In genomic region chr15:99024668-99025314, GRCm38 (mm10) we compare ENCODE assay signal across 8 mouse cellular contexts. TPM values are rescaled to one million over a fixed set of nuclear protein-coding genes. Genes with fewer than 3 reads are reported as not detected.
DNase-seq lines count a peak whose midpoint lies in the region; ATAC-seq and TF ChIP-seq lines count a peak whose summit lies in the region.
"Had no signal": no experiment of that assay in that cellular context is flagged by ENCODE, and none has a peak within 500 bp of the region (broad histone marks: within the 10 kb centered on the region; RNA-seq: fewer than 3 reads in every experiment).

No protein-coding gene starts in this region.

- ATAC-seq in embryonic facial prominence, embryonic 14.5 days (ENCODE audit: low read depth) = no peak

- no peak overlapping the region for H3K9ac ChIP-seq in embryonic facial prominence, embryonic 14.5 days (ENCODE audit: low read depth, low read length)
- H3K9ac ChIP-seq: hindbrain, embryonic 15.5 days had no signal

- peak; percentile 59 for DNase-seq in right cerebral cortex, adult 18-20 months
- DNase-seq in right cerebral cortex, postnatal 25 days = no peak
- DNase-seq in adrenal gland, postnatal 4 days (ENCODE audit: low spot score in 2 of 2) = peak; percentile 50 to 67
- DNase-seq in embryonic facial prominence, embryonic 14.5 days (ENCODE audit: low spot score) = peak; percentile 88
- DNase-seq in kidney, postnatal 25 days = peak; percentile 84 to 94
- DNase-seq in lung, adult 2 months = peak; percentile 78
- peak; percentile 55 for DNase-seq in skeletal muscle tissue, adult 2 months (ENCODE audit: low read depth, low spot score)

- H3K27me3 ChIP-seq in embryonic facial prominence, embryonic 14.5 days (replicated peaks; ENCODE audit: control insufficient read depth, insufficient read depth, low read length) = no peaks in the 10 kb centered on the region

- WGBS in embryonic facial prominence, embryonic 14.5 days = 16% methylated on average over 7 of the region's 8 CpGs
- 18% methylated on average over 7 of the region's 8 CpGs for WGBS in lung, adult 2 months

- no peak for TF ChIP-seq POLR2A in lung, adult 2 months (IDR thresholded peaks at IDR 0.05; ENCODE audit: borderline replicate concordance, extremely low read depth, low read depth, low read length)

- peaks cover 6% of the 10 kb centered on the region for H3K4me1 ChIP-seq in embryonic facial prominence, embryonic 14.5 days (ENCODE audit: control insufficient read depth, insufficient read depth, low read length)
- H3K4me1 ChIP-seq in lung, adult 2 months (ENCODE audit: control insufficient read depth, insufficient read depth, low read length) = no peaks in the 10 kb centered on the region

- H3K27ac ChIP-seq in embryonic facial prominence, embryonic 14.5 days (replicated peaks; ENCODE audit: low read depth, low read length) = no peak overlapping the region
- H3K27ac ChIP-seq: hindbrain, embryonic 15.5 days had no signal

- H3K4me3 ChIP-seq in embryonic facial prominence, embryonic 14.5 days (ENCODE audit: low read depth, low read length) = no peak overlapping the region
- no peak overlapping the region for H3K4me3 ChIP-seq in lung, adult 2 months (replicated peaks; ENCODE audit: extremely low read depth, low read depth, low read length)
- H3K4me3 ChIP-seq: hindbrain, embryonic 15.5 days had no signal

- H3K9me3 ChIP-seq in embryonic facial prominence, embryonic 14.5 days (ENCODE audit: control insufficient read depth, low read length) = no peaks in the 10 kb centered on the region
- H3K9me3 ChIP-seq: hindbrain, embryonic 15.5 days had no signal

- H3K4me2 ChIP-seq in embryonic facial prominence, embryonic 14.5 days (ENCODE audit: low read depth, low read length) = no peak overlapping the region
- H3K4me2 ChIP-seq: hindbrain, embryonic 15.5 days had no signal

- H3K36me3 ChIP-seq in embryonic facial prominence, embryonic 14.5 days (ENCODE audit: control insufficient read depth, insufficient read depth, low read length) = no peaks in the 10 kb centered on the region
- H3K36me3 ChIP-seq: hindbrain, embryonic 15.5 days had no signal

- TF ChIP-seq CTCF in lung, adult 2 months (IDR thresholded peaks at IDR 0.05; ENCODE audit: insufficient read depth, low read length) = peak; percentile 60

RNA-seq across cellular contexts. Expression of gene Tuba1c, which starts 4.9 kb away (rescaled TPM):
- 100 to 1,000 TPM; 200 to 217 TPM for total RNA-seq in adrenal gland, postnatal 4 days (2021)
- polyA plus RNA-seq in embryonic facial prominence, embryonic 14.5 days (2014; fragmentation: Nextera tagmentation; extraction: Ambion mirVana) = 133 and 149 TPM in 2 replicates
- 72.7 and 91.7 TPM in 2 replicates for polyA plus RNA-seq in lung, adult 2 months (2012; rRNA removed)

RNA-seq across cellular contexts. Expression of gene Prph, which starts 30.2 kb away (rescaled TPM):
- 10 to 100 TPM; 26.7 to 68.4 TPM for total RNA-seq in adrenal gland, postnatal 4 days (2021)
- polyA plus RNA-seq in embryonic facial prominence, embryonic 14.5 days (2014; fragmentation: Nextera tagmentation; extraction: Ambion mirVana) = 66.3 and 71.0 TPM in 2 replicates
- polyA plus RNA-seq in lung, adult 2 months (2012; rRNA removed) = 0.71 and 1.0 TPM in 2 replicates

RNA-seq across cellular contexts. Expression of gene Troap, which starts 49.6 kb away (rescaled TPM):
- total RNA-seq in adrenal gland, postnatal 4 days (2021) = 10 to 100 TPM; 14.5 to 17.1 TPM
- polyA plus RNA-seq in embryonic facial prominence, embryonic 14.5 days (2014; fragmentation: Nextera tagmentation; extraction: Ambion mirVana) = 15.3 and 24.4 TPM in 2 replicates
- 0.84 and 1.3 TPM in 2 replicates for polyA plus RNA-seq in lung, adult 2 months (2012; rRNA removed)

Comparison
In these comparisons a context has a peak if more than half of its experiments do, and no peak if none do; other contexts are left out.
1. RNA of gene Prph, which starts 30.2 kb away (polyA plus RNA-seq): 66.3 to 71.0 TPM in embryonic facial prominence, embryonic 14.5 days; 0.71 to 1.0 TPM in lung, adult 2 months; every median in the first group is over 10 times any median in the second.